Mouse (Mus musculus) CH12.LX (cell line): ENCODE data around the gene Epb41. TPM values are rescaled to one million over a fixed set of nuclear protein-coding genes. Genes with fewer than 3 reads are reported as not detected.

Source experiments
- DNase-seq: peaks from one replicate; pipeline ENCODE4 v3.0.0-alpha.2; 2013; ENCODE audit errors: extremely low read depth
- H3K27ac ChIP-seq: 2 replicates; pipeline ENCODE4 v1.5.1; 2012; ENCODE audit warnings: low read depth, mild to moderate bottlenecking, control low read depth, moderate library complexity; ENCODE audit not compliant: insufficient read depth
- H3K27me3 ChIP-seq: replicated peaks from 2 replicates; pipeline ENCODE3; 2012; ENCODE audit warnings: inconsistent platforms
- H3K36me3 ChIP-seq, 2 experiments: replicated peaks in 1 of 2; 2 replicates each; pipeline versions ENCODE3 to v1.6.1; 2012; ENCODE audit warnings: inconsistent platforms in 1 of 2, low read length in 1 of 2, mild to moderate bottlenecking in 1 of 2, mixed read lengths in 1 of 2, moderate library complexity in 1 of 2; ENCODE audit not compliant: control insufficient read depth in 1 of 2, insufficient read depth in 1 of 2
- H3K4me1 ChIP-seq, 2 experiments: 2 replicates each; pipeline ENCODE4 v1.6.1; 2012; ENCODE audit warnings: inconsistent platforms in 1 of 2, moderate library complexity in 1 of 2; ENCODE audit not compliant: insufficient read depth in 2 of 2, control insufficient read depth in 1 of 2
- H3K4me2 ChIP-seq: 2 replicates; pipeline ENCODE4 v1.6.1; 2012; ENCODE audit warnings: low read depth, mild to moderate bottlenecking, control low read depth; ENCODE audit not compliant: poor library complexity, insufficient read depth, severe bottlenecking
- H3K4me3 ChIP-seq, 3 experiments: fragments of 150-350 bp in 1 of 3; sonication (generic) in 1 of 3; replicated peaks in 1 of 3; 2 replicates each; pipeline versions ENCODE3 to v1.5.1; 2011 to 2012; ENCODE audit warnings: low read depth in 2 of 3, low read length in 2 of 3, mild to moderate bottlenecking in 2 of 3, moderate library complexity in 2 of 3, control low read depth in 1 of 3, improper control_type of control experiment in 1 of 3, inconsistent platforms in 1 of 3, mixed read lengths in 1 of 3; ENCODE audit not compliant: poor library complexity in 1 of 3
- H3K79me2 ChIP-seq: replicated peaks from 2 replicates; pipeline ENCODE4 v1.6.1; 2012; ENCODE audit warnings: mild to moderate bottlenecking, moderate library complexity; ENCODE audit not compliant: control insufficient read depth, poor library complexity, insufficient read depth, severe bottlenecking; ENCODE audit errors: extremely low read depth
- H3K9ac ChIP-seq: 2 replicates; pipeline ENCODE4 v1.6.1; 2012; ENCODE audit warnings: low read depth, mild to moderate bottlenecking, control low read depth, moderate library complexity; ENCODE audit not compliant: insufficient read depth
- H3K9me3 ChIP-seq: replicated peaks from 2 replicates; pipeline ENCODE3; 2012; ENCODE audit warnings: low read length, inconsistent platforms, mixed read lengths
- CHD1 ChIP-seq: IDR thresholded peaks from 2 replicates; pipeline ENCODE4 v1.6.1; 2012; ENCODE audit warnings: low read depth, low read length, improper control_type of control experiment, inconsistent platforms
- E2F4 ChIP-seq: IDR thresholded peaks from 2 replicates; pipeline ENCODE4 v1.6.1; 2011; ENCODE audit warnings: low read depth, low read length, improper control_type of control experiment; ENCODE audit not compliant: insufficient replicate concordance
- ETS1 ChIP-seq: conservative IDR thresholded peaks from 2 replicates; pipeline ENCODE4 v1.6.1; 2012; ENCODE audit warnings: low read depth, mild to moderate bottlenecking, inconsistent platforms, low read length, improper control_type of control experiment, moderate library complexity
- KAT2A ChIP-seq: IDR thresholded peaks from 2 replicates; pipeline ENCODE4 v1.6.1; 2012; ENCODE audit warnings: low read length, improper control_type of control experiment, inconsistent platforms; ENCODE audit not compliant: insufficient replicate concordance
- MAFK ChIP-seq: IDR thresholded peaks from 2 replicates; pipeline ENCODE4 v1.6.1; 2011; ENCODE audit warnings: low read length, improper control_type of control experiment; ENCODE audit not compliant: insufficient replicate concordance
- MEF2A ChIP-seq: IDR thresholded peaks from 2 replicates; pipeline ENCODE4 v1.6.1; 2014; ENCODE audit warnings: low read depth, mild to moderate bottlenecking, inconsistent platforms, low read length, improper control_type of control experiment, borderline replicate concordance
- MXI1 ChIP-seq: IDR thresholded peaks from 2 replicates; pipeline ENCODE4 v1.6.1; 2011; ENCODE audit warnings: mild to moderate bottlenecking, low read depth, low read length, improper control_type of control experiment
- MYC ChIP-seq: IDR thresholded peaks from 2 replicates; pipeline ENCODE4 v1.6.1; 2011; ENCODE audit warnings: low read depth, mild to moderate bottlenecking, improper control_type of control experiment, low read length
- NELFE ChIP-seq: IDR thresholded peaks from 2 replicates; pipeline ENCODE4 v1.6.1; 2011; ENCODE audit warnings: low read depth, low read length, improper control_type of control experiment
- POLR2A ChIP-seq: IDR thresholded peaks from 2 replicates; pipeline ENCODE4 v1.6.1; 2011; ENCODE audit warnings: low read depth, mild to moderate bottlenecking, improper control_type of control experiment, low read length
- SIN3A ChIP-seq: IDR thresholded peaks from 2 replicates; pipeline ENCODE4 v1.6.1; 2012; ENCODE audit warnings: low read length, improper control_type of control experiment, inconsistent platforms
- TCF12 ChIP-seq: IDR thresholded peaks from 2 replicates; pipeline ENCODE4 v1.6.1; 2014; ENCODE audit warnings: low read depth, mild to moderate bottlenecking, inconsistent platforms, low read length, improper control_type of control experiment
- USF2 ChIP-seq: conservative IDR thresholded peaks from 2 replicates; pipeline ENCODE4 v1.6.1; 2011; ENCODE audit warnings: low read depth, low read length, improper control_type of control experiment
- dilution Hi-C: fragments of 300-500 bp; cut with MboI; formaldehyde crosslinking; loops from 2 replicates; pipeline ENCODE4 v1.14.3; 2020; ENCODE audit warnings: low sequenced_read_pairs; ENCODE audit not compliant: extremely low pct_unique_long_range_greater_than_20kb, extremely low pct_ligation_motif_present
- in situ Hi-C: fragments of 300-500 bp; cut with MboI; formaldehyde crosslinking; loops from 3 replicates; pipeline ENCODE4 v1.14.3; 2019; ENCODE audit warnings: low sequenced_read_pairs, low pct_ligation_motif_present, low pct_unique_long_range_greater_than_20kb, mixed read lengths
- polyA plus RNA-seq: library from polyadenylated mRNA; unstranded; fragments of >175 nt; gene quantifications from 2 replicates; pipeline ENCODE4 v1.2.1, GENCODE M21; 2012; ENCODE audit warnings: low read depth; ENCODE audit not compliant: insufficient read length
- total RNA-seq, 2 experiments: library from RNA; depleted of rRNA; stranded (reverse); fragments of 300-350 nt in 1 of 2; fragments of >200 nt in 1 of 2; gene quantifications; 2 replicates each; pipeline ENCODE4 v1.2.3; 2012 to 2014

Epb41 gene
- total and polyA plus RNA-seq, 3 experiments = 7.1 to 21.6 (median 10.0) TPM

- no peaks in the 10 kb centered on the region for H3K27me3 ChIP-seq
- H3K9me3 ChIP-seq = peaks cover 26% of the 10 kb centered on the region
- DNase-seq = no peak
- H3K4me3 ChIP-seq = no peak overlapping the region
- no peak overlapping the region for H3K9ac ChIP-seq
- H3K36me3 ChIP-seq = peaks cover 0 to 26% of the 10 kb centered on the region in 2 experiments
- H3K79me2 ChIP-seq = no peaks in the 10 kb centered on the region
- in situ Hi-C loops = no loop called here
- H3K4me1 ChIP-seq = peaks cover 4 to 16% of the 10 kb centered on the region in 2 experiments; a peak in 3 of 4 replicates
- no peak overlapping the region for H3K4me2 ChIP-seq
- dilution Hi-C loops = no loop called here
- TF ChIP-seq NELFE (no peak), E2F4 (no peak)
- H3K27ac ChIP-seq = no peak overlapping the region
Observed at GRCm38 (mm10) chr4:131919506-131920140, 155.5 kb downstream of the Epb41 start.

GRCm38 (mm10) chr4:131918711-131919500 is 156.2 kb downstream of the Epb41 start:
- H3K4me3 ChIP-seq = no peak overlapping the region
- TF ChIP-seq USF2 = no peak
- TF ChIP-seq CHD1 = no peak
- no peak for TF ChIP-seq POLR2A
- no peak for TF ChIP-seq MYC
- no peak for TF ChIP-seq MXI1
- TF ChIP-seq MAFK = no peak
- TF ChIP-seq MEF2A = no peak
- no peak for TF ChIP-seq SIN3A
- no peak for TF ChIP-seq ETS1
- no peak for TF ChIP-seq TCF12
- TF ChIP-seq KAT2A = no peak
- TF ChIP-seq, all 38 proteins: peak for 0
- Histone ChIP-seq H3K36me3 (peaks cover 0 to 20% of the 10 kb centered on the region in 2 experiments), H3K4me2 (no peak overlapping the region), H3K79me2 (no peaks in the 10 kb centered on the region), H3K27me3 (no peaks in the 10 kb centered on the region), H3K9ac (no peak overlapping the region), H3K4me1 (peaks cover 4 to 15% of the 10 kb centered on the region in 2 experiments; a peak in 3 of 4 replicates), H3K9me3 (peaks cover 26% of the 10 kb centered on the region), H3K27ac (no peak overlapping the region)
- dilution Hi-C loops (no loop called here), in situ Hi-C loops (no loop called here)
- no peak for DNase-seq
